Mouse (Mus musculus): ENCODE data around the gene Ankrd11. TPM values are rescaled to one million over a fixed set of nuclear protein-coding genes. Genes with fewer than 3 reads are reported as not detected.

The Ankrd11 gene
- polyA plus RNA-seq, 1 experiment from 2014 or later = 94.4 TPM

DNA sequence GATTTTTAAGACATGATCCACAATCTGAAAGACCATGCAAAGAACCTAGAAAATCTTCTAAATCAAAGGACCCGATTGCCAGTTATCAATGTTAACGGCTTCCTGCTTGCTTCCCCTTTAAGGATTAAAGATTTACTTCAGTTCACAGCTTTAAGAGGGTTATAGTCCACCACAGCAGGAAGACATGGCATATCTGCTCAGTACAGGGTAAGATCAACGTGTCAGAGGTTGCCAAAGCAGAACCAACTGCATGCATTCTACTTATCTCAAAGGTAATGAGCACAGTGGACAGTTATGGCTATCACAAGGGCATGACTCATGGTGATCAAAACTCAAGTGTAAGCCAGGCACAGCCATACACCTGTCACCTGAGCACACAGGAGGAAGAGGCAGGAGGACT is 53.1 kb downstream of the Ankrd11 start:
- H3K27ac ChIP-seq (ENCODE audit: low read depth, low read length) = no peak overlapping the region
- no peaks in the 10 kb centered on the region for H3K9me3 ChIP-seq (ENCODE audit: control insufficient read depth, low read length)
- no peaks in the 10 kb centered on the region for H3K4me1 ChIP-seq (replicated peaks; ENCODE audit: control insufficient read depth, insufficient read depth, low read length)
- H3K4me3 ChIP-seq (ENCODE audit: low read depth, low read length) = no peak overlapping the region
- DNase-seq (ENCODE audit: low spot score) = no peak
- no peaks in the 10 kb centered on the region for H3K36me3 ChIP-seq (ENCODE audit: control insufficient read depth, insufficient read depth, low read length)
- no peak for ATAC-seq (replicated peaks; ENCODE audit: low FRiP score)
- no peaks in the 10 kb centered on the region for H3K27me3 ChIP-seq (ENCODE audit: control insufficient read depth, insufficient read depth, low read length)
- H3K4me2 ChIP-seq (ENCODE audit: low read depth, low read length, severe bottlenecking) = no peak overlapping the region
- no peak overlapping the region for H3K9ac ChIP-seq (ENCODE audit: low read length)
- 87% methylated on average over 3 of the region's 3 CpGs for WGBS

DNA sequence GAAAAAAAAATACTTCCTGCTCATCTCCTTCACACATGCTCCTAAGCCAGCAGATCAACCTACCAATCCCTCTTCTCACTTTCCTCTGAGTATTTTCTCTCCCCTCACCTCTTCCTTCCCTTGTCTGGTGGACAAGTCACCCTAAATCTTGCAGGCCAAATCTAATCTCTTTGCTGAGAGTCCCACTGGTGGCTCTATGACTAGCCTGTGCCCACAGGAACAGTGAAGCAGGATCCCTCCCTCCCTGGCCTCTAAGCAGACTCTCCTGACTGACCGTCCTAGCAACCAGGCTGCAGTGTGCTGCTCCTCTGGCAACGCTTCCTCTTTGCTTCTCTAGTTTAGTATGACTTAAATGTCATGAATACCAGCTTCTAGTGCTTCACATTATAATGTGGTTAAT is 54.8 kb downstream of the Ankrd11 start:
- no peak overlapping the region for H3K4me2 ChIP-seq (ENCODE audit: low read depth, low read length, severe bottlenecking)
- H3K4me1 ChIP-seq (replicated peaks; ENCODE audit: control insufficient read depth, insufficient read depth, low read length) = no peaks in the 10 kb centered on the region
- H3K36me3 ChIP-seq (ENCODE audit: control insufficient read depth, insufficient read depth, low read length) = no peaks in the 10 kb centered on the region
- H3K27me3 ChIP-seq (ENCODE audit: control insufficient read depth, insufficient read depth, low read length) = no peaks in the 10 kb centered on the region
- ATAC-seq (replicated peaks; ENCODE audit: low FRiP score) = no peak
- H3K27ac ChIP-seq (ENCODE audit: low read depth, low read length) = no peak overlapping the region
- no peak overlapping the region for H3K9ac ChIP-seq (ENCODE audit: low read length)
- no peak for DNase-seq (ENCODE audit: low spot score)
- H3K9me3 ChIP-seq (ENCODE audit: control insufficient read depth, low read length) = no peaks in the 10 kb centered on the region
- 67% methylated on average over 2 of the region's 2 CpGs for WGBS
- no peak overlapping the region for H3K4me3 ChIP-seq (ENCODE audit: low read depth, low read length)

DNA sequence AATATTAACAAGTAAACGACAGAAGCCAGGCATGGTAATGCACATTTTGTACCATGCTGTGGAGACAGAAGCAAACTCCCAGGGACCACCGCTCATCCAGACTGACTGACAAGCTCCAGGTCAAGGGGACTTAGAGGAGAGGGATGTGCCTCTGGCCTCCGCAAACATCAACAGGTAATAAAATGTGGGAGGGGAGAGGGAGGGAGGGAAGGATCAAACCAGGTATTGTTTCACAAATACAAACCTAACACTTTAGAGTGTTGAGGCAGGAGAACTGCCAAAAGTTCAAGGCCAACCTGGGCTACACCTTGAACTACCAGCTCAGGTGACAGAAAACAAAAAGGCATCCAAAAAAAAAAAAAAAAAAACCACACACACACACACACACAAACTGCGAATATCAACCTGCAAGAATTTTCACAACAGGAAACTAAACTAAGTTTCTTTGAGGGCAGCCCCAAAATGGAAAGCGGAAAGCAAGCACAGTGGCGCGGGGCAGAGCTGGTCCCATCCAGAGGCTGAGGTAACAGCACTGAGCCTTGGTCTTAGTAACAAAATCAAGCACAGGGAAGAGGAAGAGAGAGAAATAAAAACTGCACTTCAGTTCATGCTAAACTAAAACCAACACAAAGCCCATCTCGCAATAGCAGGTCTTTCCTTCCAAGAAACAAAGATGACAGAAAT is 55.4 kb downstream of the Ankrd11 start:
- no peaks in the 10 kb centered on the region for H3K27me3 ChIP-seq (ENCODE audit: control insufficient read depth, insufficient read depth, low read length)
- H3K27ac ChIP-seq (ENCODE audit: low read depth, low read length) = no peak overlapping the region
- H3K4me2 ChIP-seq (ENCODE audit: low read depth, low read length, severe bottlenecking) = no peak overlapping the region
- no peaks in the 10 kb centered on the region for H3K9me3 ChIP-seq (ENCODE audit: control insufficient read depth, low read length)
- H3K4me1 ChIP-seq (replicated peaks; ENCODE audit: control insufficient read depth, insufficient read depth, low read length) = no peaks in the 10 kb centered on the region
- DNase-seq (ENCODE audit: low spot score) (no peak), ATAC-seq (replicated peaks; ENCODE audit: low FRiP score) (no peak)
- H3K9ac ChIP-seq (ENCODE audit: low read length) = no peak overlapping the region
- no peak overlapping the region for H3K4me3 ChIP-seq (ENCODE audit: low read depth, low read length)
- H3K36me3 ChIP-seq (ENCODE audit: control insufficient read depth, insufficient read depth, low read length) = no peaks in the 10 kb centered on the region
- WGBS = 90% methylated on average over 8 of the region's 8 CpGs

DNA sequence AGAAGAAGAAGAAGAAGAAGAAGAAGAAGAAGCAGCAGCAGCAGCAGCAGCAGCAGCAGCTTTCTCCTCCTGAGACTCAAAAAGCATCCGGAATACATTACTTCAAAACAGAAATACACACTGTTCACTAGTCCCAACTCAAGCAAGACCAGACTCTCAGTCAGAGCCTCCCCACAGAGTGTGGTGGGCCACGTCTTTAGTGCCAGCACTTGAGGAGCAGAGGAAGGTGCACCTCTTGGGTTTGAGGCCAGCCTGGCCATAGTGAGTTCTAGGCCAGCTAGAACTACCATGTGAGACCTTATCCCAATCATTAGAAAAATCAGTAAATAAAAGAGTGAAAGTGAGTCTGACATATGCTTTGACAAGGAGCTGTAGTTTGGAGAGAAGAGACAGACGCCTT is 57.9 kb downstream of the Ankrd11 start:
- Histone ChIP-seq H3K4me1 (replicated peaks; ENCODE audit: control insufficient read depth, insufficient read depth, low read length) (no peaks in the 10 kb centered on the region), H3K9me3 (ENCODE audit: control insufficient read depth, low read length) (no peaks in the 10 kb centered on the region), H3K27me3 (ENCODE audit: control insufficient read depth, insufficient read depth, low read length) (no peaks in the 10 kb centered on the region), H3K9ac (ENCODE audit: low read length) (no peak overlapping the region), H3K4me3 (ENCODE audit: low read depth, low read length) (no peak overlapping the region), H3K4me2 (ENCODE audit: low read depth, low read length, severe bottlenecking) (no peak overlapping the region), H3K36me3 (ENCODE audit: control insufficient read depth, insufficient read depth, low read length) (no peaks in the 10 kb centered on the region), H3K27ac (ENCODE audit: low read depth, low read length) (no peak overlapping the region)
- 94% methylated on average over 3 of the region's 3 CpGs for WGBS
- DNase-seq (ENCODE audit: low spot score) (no peak), ATAC-seq (replicated peaks; ENCODE audit: low FRiP score) (no peak)

DNA sequence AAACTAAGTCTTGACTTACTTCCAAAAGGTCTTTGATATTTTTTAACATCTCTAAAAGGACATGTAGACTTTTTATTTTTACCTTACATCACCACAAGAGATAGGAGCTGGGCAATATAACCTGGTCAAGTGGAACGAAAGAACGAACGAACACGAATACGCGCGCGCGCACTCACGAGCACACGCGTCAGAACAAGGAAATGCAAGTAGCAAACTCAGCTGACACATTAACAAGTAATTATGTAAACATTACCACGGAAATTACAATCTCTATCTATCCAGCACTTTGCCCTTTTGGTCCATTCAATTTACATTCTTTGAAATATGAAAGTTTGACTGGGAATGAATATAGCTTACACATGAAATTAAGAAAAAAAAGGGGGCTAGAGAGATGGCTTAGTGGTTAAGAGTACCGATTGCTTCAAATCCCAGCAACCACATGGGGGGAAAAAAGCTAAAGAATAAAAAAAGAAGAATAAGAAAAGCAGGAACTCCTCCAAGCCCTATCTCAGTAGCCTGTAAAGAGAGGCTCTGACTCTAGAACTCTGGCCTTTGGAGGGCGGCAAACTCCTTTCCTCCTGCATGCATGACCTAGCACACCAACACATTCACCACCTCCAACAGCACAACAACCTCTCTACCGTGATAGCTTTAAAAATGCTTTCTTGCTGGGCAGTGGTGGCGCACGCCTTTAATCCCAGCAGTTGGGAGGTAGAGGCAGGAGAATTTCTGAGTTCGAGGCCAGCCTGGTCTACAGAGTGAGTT is 58.7 kb downstream of the Ankrd11 start:
- H3K4me3 ChIP-seq (ENCODE audit: low read depth, low read length) = no peak overlapping the region
- no peak overlapping the region for H3K4me2 ChIP-seq (ENCODE audit: low read depth, low read length, severe bottlenecking)
- no peak overlapping the region for H3K27ac ChIP-seq (ENCODE audit: low read depth, low read length)
- H3K36me3 ChIP-seq (ENCODE audit: control insufficient read depth, insufficient read depth, low read length) = no peaks in the 10 kb centered on the region
- no peaks in the 10 kb centered on the region for H3K4me1 ChIP-seq (replicated peaks; ENCODE audit: control insufficient read depth, insufficient read depth, low read length)
- no peak overlapping the region for H3K9ac ChIP-seq (ENCODE audit: low read length)
- ATAC-seq (replicated peaks; ENCODE audit: low FRiP score) (no peak), DNase-seq (ENCODE audit: low spot score) (no peak)
- no peaks in the 10 kb centered on the region for H3K27me3 ChIP-seq (ENCODE audit: control insufficient read depth, insufficient read depth, low read length)
- WGBS = 93% methylated on average over 19 of the region's 19 CpGs
- H3K9me3 ChIP-seq (ENCODE audit: control insufficient read depth, low read length) = no peaks in the 10 kb centered on the region

DNA sequence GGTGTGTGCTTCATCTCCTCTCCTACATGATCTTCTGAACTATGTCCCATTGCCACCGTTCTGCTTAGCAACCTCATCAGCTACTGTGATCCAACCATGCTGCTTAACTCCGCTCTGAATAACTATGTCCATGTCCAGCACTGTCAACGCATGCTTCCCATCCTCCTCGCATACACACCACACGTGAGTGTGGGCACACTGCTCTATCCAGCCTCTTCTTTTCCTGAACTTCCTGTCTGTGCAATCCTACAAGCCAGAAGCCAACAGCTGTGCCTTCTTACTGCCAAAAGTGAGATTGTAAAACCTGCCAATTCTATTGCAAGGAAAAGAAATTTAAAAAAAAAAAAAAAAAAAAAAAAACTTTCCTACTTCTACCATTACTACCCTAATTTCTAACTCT is 60.4 kb downstream of the Ankrd11 start:
- no peak overlapping the region for H3K4me3 ChIP-seq (ENCODE audit: low read depth, low read length)
- no peak overlapping the region for H3K27ac ChIP-seq (ENCODE audit: low read depth, low read length)
- H3K27me3 ChIP-seq (ENCODE audit: control insufficient read depth, insufficient read depth, low read length) = no peaks in the 10 kb centered on the region
- ATAC-seq (replicated peaks; ENCODE audit: low FRiP score) = no peak
- DNase-seq (ENCODE audit: low spot score) = no peak
- no peak overlapping the region for H3K9ac ChIP-seq (ENCODE audit: low read length)
- no peaks in the 10 kb centered on the region for H3K36me3 ChIP-seq (ENCODE audit: control insufficient read depth, insufficient read depth, low read length)
- no peaks in the 10 kb centered on the region for H3K9me3 ChIP-seq (ENCODE audit: control insufficient read depth, low read length)
- H3K4me2 ChIP-seq (ENCODE audit: low read depth, low read length, severe bottlenecking) = no peak overlapping the region
- H3K4me1 ChIP-seq (replicated peaks; ENCODE audit: control insufficient read depth, insufficient read depth, low read length) = no peaks in the 10 kb centered on the region
- 84% methylated on average over 5 of the region's 5 CpGs for WGBS

DNA sequence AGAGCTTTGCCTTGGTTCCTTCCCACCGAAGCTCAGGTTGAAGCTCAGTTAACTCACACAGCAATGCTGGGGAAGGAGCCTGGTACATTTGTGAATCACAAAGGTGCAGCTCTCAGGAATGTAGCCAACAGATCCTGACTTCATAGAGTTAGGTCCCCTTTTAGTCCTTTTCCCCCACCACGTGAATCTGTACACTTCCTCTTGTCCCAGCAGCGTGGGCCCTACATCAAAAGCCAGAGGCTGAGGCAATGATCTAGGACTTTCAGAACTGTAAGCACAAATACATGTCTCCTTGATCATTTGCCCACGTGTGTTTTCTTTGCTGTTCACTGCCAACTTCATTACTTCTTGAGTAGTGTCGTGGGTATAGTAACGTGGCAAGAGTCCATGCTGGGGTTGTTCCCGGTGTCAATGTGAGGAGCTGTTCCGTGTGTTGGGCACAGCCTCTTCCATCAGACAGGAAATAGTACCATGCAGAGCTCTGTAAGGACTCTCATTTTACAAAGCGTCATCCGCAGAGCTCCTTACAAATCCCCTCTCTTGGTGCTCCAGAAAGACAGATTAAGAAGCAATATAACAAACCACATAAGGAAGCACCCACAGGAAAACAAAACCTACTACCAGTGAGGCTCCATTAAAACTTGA is 62.1 kb downstream of the Ankrd11 start:
- Histone ChIP-seq H3K4me1 (replicated peaks; ENCODE audit: control insufficient read depth, insufficient read depth, low read length) (no peaks in the 10 kb centered on the region), H3K4me2 (ENCODE audit: low read depth, low read length, severe bottlenecking) (no peak overlapping the region), H3K27me3 (ENCODE audit: control insufficient read depth, insufficient read depth, low read length) (no peaks in the 10 kb centered on the region), H3K4me3 (ENCODE audit: low read depth, low read length) (no peak overlapping the region), H3K9me3 (ENCODE audit: control insufficient read depth, low read length) (no peaks in the 10 kb centered on the region), H3K9ac (ENCODE audit: low read length) (no peak overlapping the region), H3K36me3 (ENCODE audit: control insufficient read depth, insufficient read depth, low read length) (no peaks in the 10 kb centered on the region), H3K27ac (ENCODE audit: low read depth, low read length) (no peak overlapping the region)
- WGBS = 84% methylated on average over 10 of the region's 10 CpGs
- DNase-seq (ENCODE audit: low spot score) (no peak), ATAC-seq (replicated peaks; ENCODE audit: low FRiP score) (no peak)

DNA sequence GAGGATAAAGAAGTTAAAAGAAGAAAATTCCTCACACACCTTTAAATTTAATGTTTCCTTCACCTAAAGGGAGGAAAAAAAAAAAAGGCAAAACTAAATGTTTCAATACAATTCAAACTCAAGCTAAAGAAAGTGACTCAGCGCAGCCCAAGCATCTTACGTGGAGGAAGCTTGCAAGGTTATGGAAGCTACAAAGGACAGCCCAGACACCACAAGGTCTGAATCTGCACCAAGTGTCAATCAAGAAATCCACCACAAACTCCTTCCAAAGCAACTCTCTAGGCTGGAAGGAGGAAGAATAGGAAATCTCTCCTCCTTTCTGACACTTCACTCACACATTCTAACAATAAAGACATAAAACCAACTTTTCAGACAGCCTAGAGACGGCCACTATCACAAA is 62.7 kb downstream of the Ankrd11 start:
- Histone ChIP-seq H3K4me3 (ENCODE audit: low read depth, low read length) (no peak overlapping the region), H3K4me1 (replicated peaks; ENCODE audit: control insufficient read depth, insufficient read depth, low read length) (no peaks in the 10 kb centered on the region), H3K4me2 (ENCODE audit: low read depth, low read length, severe bottlenecking) (no peak overlapping the region), H3K36me3 (ENCODE audit: control insufficient read depth, insufficient read depth, low read length) (no peaks in the 10 kb centered on the region), H3K9ac (ENCODE audit: low read length) (no peak overlapping the region), H3K9me3 (ENCODE audit: control insufficient read depth, low read length) (no peaks in the 10 kb centered on the region), H3K27ac (ENCODE audit: low read depth, low read length) (no peak overlapping the region), H3K27me3 (ENCODE audit: control insufficient read depth, insufficient read depth, low read length) (no peaks in the 10 kb centered on the region)
- no peak for DNase-seq (ENCODE audit: low spot score)
- 94% methylated on average over 3 of the region's 3 CpGs for WGBS
- ATAC-seq (replicated peaks; ENCODE audit: low FRiP score) = no peak
